Mouse (Mus musculus) embryonic facial prominence, embryonic 10.5 days (tissue): ENCODE measurements around the gene Rhbdl1. TPM values are rescaled to one million over a fixed set of nuclear protein-coding genes. Genes with fewer than 3 reads are reported as not detected.

Experiments
- DNase-seq: peaks from one replicate; pipeline ENCODE4 v3.0.0-alpha.2; 2017; ENCODE audit warnings: low spot score
- H3K27ac ChIP-seq: fragments of 300-500 bp; sonication (generic); replicated peaks from 2 replicates; pipeline ENCODE4 v1.5.1; 2016; ENCODE audit warnings: mild to moderate bottlenecking
- H3K27me3 ChIP-seq: fragments of 300-500 bp; sonication (generic); replicated peaks from 2 replicates; pipeline ENCODE4 v1.6.1; 2016; ENCODE audit warnings: low read depth, mild to moderate bottlenecking; ENCODE audit not compliant: poor library complexity, severe bottlenecking
- H3K36me3 ChIP-seq: fragments of 300-500 bp; sonication (generic); replicated peaks from 2 replicates; pipeline ENCODE4 v1.6.1; 2016; ENCODE audit warnings: mild to moderate bottlenecking, moderate library complexity
- H3K4me1 ChIP-seq: fragments of 300-500 bp; sonication (generic); 2 replicates; pipeline ENCODE4 v1.6.1; 2016
- H3K4me3 ChIP-seq: fragments of 300-500 bp; sonication (generic); 2 replicates; pipeline ENCODE4 v1.5.1; 2016; ENCODE audit warnings: mild to moderate bottlenecking, moderate library complexity
- H3K9me3 ChIP-seq: fragments of 300-500 bp; sonication (generic); 2 replicates; pipeline ENCODE4 v1.6.1; 2016; ENCODE audit warnings: mild to moderate bottlenecking
- WGBS: fragments of 180-500 bp; shearing (Covaris S2); methylation state at CpG from one replicate; pipeline ENCODE4 v1.1.7; 2016; 5-methylcytosine and 5-hydroxymethylcytosine counted together
- polyA plus RNA-seq: library from polyadenylated mRNA; unstranded; fragments of >200 nt; fragmentation: Nextera tagmentation; extraction: Ambion mirVana; gene quantifications from 2 replicates; pipeline ENCODE4 v1.2.1, GENCODE M21; 2016

Rhbdl1 gene
- polyA plus RNA-seq, 1 experiment from 2014 or later = 1.4 TPM

DNA sequence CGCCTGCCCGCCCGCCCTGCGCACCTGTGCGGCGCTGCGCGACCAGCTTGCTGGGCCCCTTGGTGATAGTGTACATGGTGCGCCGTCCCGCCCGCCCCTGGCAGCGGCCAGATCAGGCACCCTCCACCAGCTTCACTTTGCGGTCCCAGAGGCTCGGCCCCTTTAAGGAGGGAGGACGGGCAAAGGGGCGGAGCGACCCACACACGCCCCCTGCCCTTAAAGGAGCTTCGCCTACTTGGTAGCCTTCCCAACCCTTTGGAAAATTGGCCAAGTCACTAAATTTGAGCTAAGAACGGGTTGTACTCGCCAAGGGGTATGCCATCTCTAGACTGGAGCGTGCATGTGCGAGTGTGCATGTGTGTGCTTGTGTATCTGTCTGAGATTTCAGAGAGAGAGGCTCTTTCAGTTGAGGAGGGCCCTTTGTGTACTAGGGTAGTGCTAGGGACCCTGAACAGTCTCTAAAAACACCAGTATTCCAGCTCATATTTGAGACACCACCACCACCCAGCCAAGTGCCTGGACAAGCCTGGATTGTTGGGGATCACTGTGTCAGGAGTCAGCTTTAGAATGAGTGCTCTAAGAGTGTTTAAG lies 31.6 kb upstream of the Rhbdl1 start, which contains the start of gene Mcrip2:
Gene Mcrip2 (minus strand): TSS at position 164 of the 591 bp plus-strand sequence.
- H3K36me3 ChIP-seq = peaks cover 4% of the 10 kb centered on the region; the same call in 1 of the 2 replicates
- no peaks in the 10 kb centered on the region for H3K9me3 ChIP-seq
- no peaks in the 10 kb centered on the region for H3K27me3 ChIP-seq
- peaks cover 33% of the 10 kb centered on the region for H3K4me1 ChIP-seq
- H3K4me3 ChIP-seq = peak within 1 kb of the TSS; percentile 92
- H3K27ac ChIP-seq = peak within 1 kb of the TSS; percentile 80
- DNase-seq = peak; percentile 85
- under 1% methylated on average over 24 of the region's 24 CpGs for WGBS

GRCm38 (mm10) chr17:25867836-25868600 lies 30.9 kb upstream of the Rhbdl1 start:
- peak overlapping the region; percentile 80 for H3K27ac ChIP-seq
- H3K4me3 ChIP-seq = peak overlapping the region; percentile 92
- H3K27me3 ChIP-seq = no peaks in the 10 kb centered on the region
- WGBS = 1% methylated on average over 42 of the region's 42 CpGs
- no peaks in the 10 kb centered on the region for H3K9me3 ChIP-seq
- H3K4me1 ChIP-seq = peaks cover 30% of the 10 kb centered on the region
- peaks cover 4% of the 10 kb centered on the region; the same call in 1 of the 2 replicates for H3K36me3 ChIP-seq
- DNase-seq = peak; percentile 73

- H3K9me3 ChIP-seq = no peaks in the 10 kb centered on the region
- WGBS = 15% methylated on average over 7 of the region's 7 CpGs
- H3K4me1 ChIP-seq = peaks cover 25% of the 10 kb centered on the region
- peak overlapping the region; percentile 92 for H3K4me3 ChIP-seq
- peaks cover 4% of the 10 kb centered on the region; the same call in 1 of the 2 replicates for H3K36me3 ChIP-seq
- DNase-seq = no peak
- no peak overlapping the region; the same call in 1 of the 2 replicates for H3K27ac ChIP-seq
- H3K27me3 ChIP-seq = no peaks in the 10 kb centered on the region
These were observed 30.4 kb upstream of the Rhbdl1 start for GRCm38 (mm10) chr17:25867509-25867835.

- WGBS = 90% methylated on average over 3 of the region's 3 CpGs
- Histone ChIP-seq H3K9me3 (no peaks in the 10 kb centered on the region), H3K4me1 (peaks cover 34% of the 10 kb centered on the region), H3K36me3 (peaks cover 4% of the 10 kb centered on the region; the same call in 1 of the 2 replicates), H3K4me3 (no peak overlapping the region), H3K27ac (no peak overlapping the region), H3K27me3 (no peaks in the 10 kb centered on the region)
- no peak for DNase-seq
These were observed 29.1 kb upstream of the Rhbdl1 start for GRCm38 (mm10) chr17:25866172-25866571.

- WGBS = 89% methylated on average over 11 of the region's 11 CpGs
- Histone ChIP-seq H3K36me3 (peaks cover 4% of the 10 kb centered on the region; the same call in 1 of the 2 replicates), H3K4me1 (peaks cover 43% of the 10 kb centered on the region), H3K4me3 (no peak overlapping the region), H3K27ac (no peak overlapping the region), H3K27me3 (no peaks in the 10 kb centered on the region), H3K9me3 (no peaks in the 10 kb centered on the region)
- DNase-seq = no peak
These were observed 28.2 kb upstream of the Rhbdl1 start for GRCm38 (mm10) chr17:25865288-25865687.

- WGBS = 88% methylated on average over 14 of the region's 14 CpGs
- peaks cover 43% of the 10 kb centered on the region for H3K4me1 ChIP-seq
- no peak overlapping the region for H3K27ac ChIP-seq
These were observed 27.2 kb upstream of the Rhbdl1 start for GRCm38 (mm10) chr17:25864311-25864710.

DNA sequence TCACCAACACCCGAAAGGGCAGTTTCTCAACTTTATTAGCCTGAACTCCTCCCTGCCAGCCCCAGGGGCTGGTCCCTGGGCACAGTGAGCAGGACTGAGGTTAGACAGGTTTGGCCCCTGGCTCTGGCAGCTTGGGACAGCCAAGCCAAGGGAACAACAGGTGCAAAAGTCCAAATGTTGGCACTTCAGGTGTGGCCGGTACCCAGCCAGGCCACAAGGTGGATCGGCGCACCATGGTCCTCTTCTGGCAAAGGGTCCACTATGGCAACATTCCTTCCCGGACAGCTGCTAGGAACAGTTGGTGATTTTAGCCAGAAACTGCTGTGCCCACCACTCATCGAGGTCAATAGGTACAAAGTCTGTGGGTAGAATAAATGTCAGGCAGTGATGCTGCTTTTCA lies 26.6 kb upstream of the Rhbdl1 start:
- H3K9me3 ChIP-seq = no peaks in the 10 kb centered on the region
- no peak overlapping the region for H3K27ac ChIP-seq
- no peaks in the 10 kb centered on the region for H3K27me3 ChIP-seq
- peaks cover 9% of the 10 kb centered on the region for H3K36me3 ChIP-seq
- no peak overlapping the region for H3K4me3 ChIP-seq
- WGBS = 88% methylated on average over 6 of the region's 6 CpGs
- H3K4me1 ChIP-seq = peaks cover 38% of the 10 kb centered on the region
- no peak for DNase-seq

More at GRCm38 (mm10) chr17:25864311-25864710, 27.2 kb upstream of the Rhbdl1 start:
- H3K36me3 ChIP-seq = peaks cover 5% of the 10 kb centered on the region; the same call in 1 of the 2 replicates
- no peaks in the 10 kb centered on the region for H3K27me3 ChIP-seq
- H3K4me3 ChIP-seq = no peak overlapping the region
- no peaks in the 10 kb centered on the region for H3K9me3 ChIP-seq
- no peak for DNase-seq

- Histone ChIP-seq H3K9me3 (no peaks in the 10 kb centered on the region), H3K36me3 (peaks cover 20% of the 10 kb centered on the region), H3K4me1 (peaks cover 23% of the 10 kb centered on the region), H3K4me3 (peak overlapping the region; percentile 84), H3K27ac (peak overlapping the region; percentile 93), H3K27me3 (no peaks in the 10 kb centered on the region)
- 13% methylated on average over 6 of the region's 6 CpGs for WGBS
- no peak for DNase-seq
These were observed 24.9 kb upstream of the Rhbdl1 start for GRCm38 (mm10) chr17:25861704-25862612.

DNA sequence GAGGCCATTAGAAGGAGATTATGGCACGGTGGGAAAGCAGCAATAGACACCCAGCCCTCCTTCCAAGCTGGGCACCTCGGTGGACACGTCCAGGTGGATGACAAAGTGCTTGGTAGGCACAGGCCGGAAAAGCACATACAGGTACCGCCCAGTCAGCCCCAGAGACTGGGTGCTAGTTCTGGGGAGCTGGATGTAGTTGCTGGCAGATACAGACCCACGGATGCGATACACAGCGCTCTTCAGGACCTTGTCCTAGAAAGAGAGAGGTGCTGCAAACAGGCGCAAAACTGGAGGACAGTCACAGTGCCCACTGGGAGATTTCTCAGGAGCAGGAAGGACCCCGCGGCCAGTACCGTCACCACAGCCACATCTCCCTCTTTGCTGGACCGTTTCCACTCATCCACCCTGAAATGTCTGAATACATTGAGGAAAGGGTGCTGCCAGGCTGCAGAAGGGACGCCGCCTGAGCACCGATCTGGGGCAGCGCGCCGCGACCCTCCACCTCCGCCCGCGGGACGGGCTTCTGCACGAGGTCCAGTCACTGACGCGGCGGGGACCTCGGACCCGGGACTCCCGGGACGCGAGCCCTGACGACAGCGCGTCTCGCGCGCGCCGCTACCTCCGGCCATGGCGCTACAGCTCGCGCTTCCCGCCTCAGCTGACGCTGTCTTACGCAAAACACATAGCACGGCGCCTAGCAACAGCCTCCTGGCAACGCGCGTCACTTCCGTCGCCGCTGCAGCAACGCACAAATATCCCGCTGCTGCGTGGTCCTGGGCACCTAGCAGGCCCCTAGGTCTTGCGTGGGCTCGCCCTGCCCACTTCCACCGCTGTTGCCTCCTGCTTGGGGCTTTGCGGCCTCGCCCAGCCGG lies 24.0 kb upstream of the Rhbdl1 start, which contains the start of gene Wdr90:
Gene Wdr90 (minus strand): TSS at position 670 of the 872 bp plus-strand sequence.
- H3K27me3 ChIP-seq = no peaks in the 10 kb centered on the region
- H3K4me3 ChIP-seq = peak within 1 kb of the TSS; percentile 84
- peaks cover 26% of the 10 kb centered on the region for H3K36me3 ChIP-seq
- DNase-seq = peak; percentile 93
- H3K4me1 ChIP-seq = peaks cover 23% of the 10 kb centered on the region
- H3K27ac ChIP-seq = peak within 1 kb of the TSS; percentile 93
- WGBS = 5% methylated on average over 65 of the region's 65 CpGs
- H3K9me3 ChIP-seq = no peaks in the 10 kb centered on the region

GRCm38 (mm10) chr17:25860229-25860628 lies 23.1 kb upstream of the Rhbdl1 start:
- 93% methylated on average over 6 of the region's 6 CpGs for WGBS
- peak overlapping the region; percentile 84 for H3K4me3 ChIP-seq
- peak overlapping the region; percentile 93; the same call in 1 of the 2 replicates for H3K27ac ChIP-seq

DNA sequence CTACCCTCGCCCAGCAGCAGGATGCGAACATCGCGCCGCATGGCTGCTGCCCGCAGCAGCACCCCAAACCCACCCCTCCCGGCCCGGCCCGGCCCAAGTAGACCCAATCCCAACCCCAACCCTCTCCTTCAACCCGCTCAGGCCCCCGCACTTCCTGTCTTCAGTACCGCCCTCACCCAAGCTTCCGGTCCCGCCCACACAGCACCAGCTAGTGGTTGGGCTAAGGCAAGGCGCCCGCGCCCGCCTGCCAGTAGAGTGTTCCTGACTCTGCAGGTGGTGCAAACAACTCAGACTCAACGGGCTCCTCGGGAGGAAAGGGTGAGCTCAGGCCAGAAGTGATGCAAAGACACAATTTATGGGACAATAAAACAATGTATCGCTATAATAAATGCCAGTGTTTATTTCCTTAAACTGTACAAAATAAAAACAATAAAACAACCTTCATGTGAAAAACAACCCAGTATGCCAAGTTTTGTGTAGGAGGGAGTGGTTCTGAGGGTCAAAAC lies 7.4 kb upstream of the Rhbdl1 start, which contains the start of gene Rhot2:
Gene Rhot2 (minus strand): TSS at position 456 of the 506 bp plus-strand sequence.
- H3K27me3 ChIP-seq = no peaks in the 10 kb centered on the region
- no peaks in the 10 kb centered on the region for H3K9me3 ChIP-seq
- DNase-seq = peak; percentile 96
- peak within 1 kb of the TSS; percentile 93 for H3K27ac ChIP-seq
- H3K4me3 ChIP-seq = peak within 1 kb of the TSS; percentile 90
- peaks cover 23% of the 10 kb centered on the region for H3K4me1 ChIP-seq
- H3K36me3 ChIP-seq = peaks cover 85% of the 10 kb centered on the region
- 1% methylated on average over 21 of the region's 21 CpGs for WGBS

More at GRCm38 (mm10) chr17:25860229-25860628, 23.1 kb upstream of the Rhbdl1 start:
- DNase-seq = no peak
- Histone ChIP-seq H3K27me3 (no peaks in the 10 kb centered on the region), H3K36me3 (peaks cover 34% of the 10 kb centered on the region), H3K9me3 (no peaks in the 10 kb centered on the region), H3K4me1 (peaks cover 23% of the 10 kb centered on the region)
